Mouse (Mus musculus) G1E (cell line): ENCODE data around the gene Bahcc1.

Source experiments
- CTCF ChIP-seq: IDR thresholded peaks from 2 replicates; pipeline ENCODE4 v1.5.1; 2012; ENCODE audit warnings: low read depth, low read length, inconsistent platforms, mixed read lengths
- GATA1 ChIP-seq: IDR thresholded peaks from 2 replicates; pipeline ENCODE4 v1.6.1; 2012; ENCODE audit warnings: borderline replicate concordance, low read length, inconsistent platforms, mixed read lengths
- GATA2 ChIP-seq: IDR thresholded peaks from 2 replicates; pipeline ENCODE4 v1.6.1; 2012; ENCODE audit warnings: low read depth, low read length, inconsistent platforms, borderline replicate concordance
- POLR2AphosphoS5 ChIP-seq: IDR thresholded peaks from 2 replicates; pipeline ENCODE4 v1.6.1; 2012; ENCODE audit warnings: low read depth, low read length, inconsistent platforms; ENCODE audit not compliant: insufficient replicate concordance
- TAL1 ChIP-seq: conservative IDR thresholded peaks from 2 replicates; pipeline ENCODE4 v1.6.1; 2012; ENCODE audit warnings: low read depth, low read length, inconsistent platforms, mixed read lengths

GRCm38 (mm10) chr11:120267676-120268075, 34.9 kb downstream of the Bahcc1 start:
- TF ChIP-seq CTCF (no peak), TAL1 (no peak), GATA1 (no peak), POLR2AphosphoS5 (no peak), GATA2 (no peak)
